Mouse (Mus musculus): ENCODE results near the gene Cfap100.

- TF ChIP-seq POLR2A (IDR thresholded peaks at IDR 0.05; ENCODE audit: low read depth, low read length) (no peak), CTCF (IDR thresholded peaks at IDR 0.05; ENCODE audit: extremely low read depth, insufficient read depth, insufficient read length, insufficient replicate concordance) (no peak)
Observed at GRCm38 (mm10) chr6:90466079-90466478, 37.5 kb upstream of the Cfap100 start.

All from spleen, adult 2 months (tissue).